ENCODE assay signal across 16 mouse cellular contexts in the genomic region with DNA sequence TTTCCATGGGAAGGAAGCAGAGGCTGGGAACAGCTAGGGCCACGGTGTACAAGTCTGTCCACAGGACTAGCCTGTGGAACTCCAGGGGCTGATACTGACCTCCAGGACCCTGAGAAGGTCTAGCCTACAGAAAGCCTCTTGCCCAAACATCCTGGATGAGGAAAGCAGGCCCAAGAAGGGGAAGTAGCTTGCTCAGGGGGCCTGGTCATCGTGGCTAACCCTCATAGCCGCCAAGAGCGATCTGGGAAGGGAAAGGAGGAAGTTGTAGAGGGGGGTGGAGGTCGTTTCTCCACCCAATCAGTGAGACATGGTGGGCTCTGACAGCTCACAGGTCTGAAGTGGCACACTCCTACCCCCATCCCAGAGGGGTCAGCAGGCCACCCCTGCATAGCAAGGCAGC. TPM values are rescaled to one million over a fixed set of nuclear protein-coding genes. Genes with fewer than 3 reads are reported as not detected.
DNase-seq lines count a peak whose midpoint lies in the region; ATAC-seq and TF ChIP-seq lines count a peak whose summit lies in the region.
"Had no signal": no experiment of that assay in that cellular context is flagged by ENCODE, and none has a peak within 500 bp of the region (broad histone marks: within the 10 kb centered on the region; RNA-seq: fewer than 3 reads in every experiment).

No protein-coding gene starts in this region.

- no peak for TF ChIP-seq POLR2A in myocyte (IDR thresholded peaks at IDR 0.05; ENCODE audit: insufficient read length, low read depth)

- H3K27ac ChIP-seq in lung, postnatal 0 days (ENCODE audit: low read length), result no peak overlapping the region
- H3K27ac ChIP-seq in liver, postnatal 0 days (ENCODE audit: low read depth), result peak overlapping the region; percentile 64
- no peak overlapping the region for H3K27ac ChIP-seq in forebrain, embryonic 15.5 days (replicated peaks)
- H3K27ac ChIP-seq: embryonic facial prominence, embryonic 13.5 days; limb, embryonic 12.5 days; midbrain, embryonic 10.5 days had no signal

- ATAC-seq in lung, postnatal 0 days, result peak; percentile 28; the same call in 1 of the 2 replicates
- peak; percentile 64 for ATAC-seq in liver, postnatal 0 days
- no peak for ATAC-seq in forebrain, embryonic 15.5 days (replicated peaks)

- H3K27me3 ChIP-seq in lung, postnatal 0 days (replicated peaks; ENCODE audit: insufficient read depth, low read length), result no peaks in the 10 kb centered on the region
- no peaks in the 10 kb centered on the region for H3K27me3 ChIP-seq in liver, postnatal 0 days (ENCODE audit: insufficient read depth, low read length)
- no peaks in the 10 kb centered on the region for H3K27me3 ChIP-seq in myocyte (ENCODE audit: control insufficient read depth, insufficient read depth, insufficient read length)
- no peaks in the 10 kb centered on the region for H3K27me3 ChIP-seq in forebrain, embryonic 15.5 days
- H3K27me3 ChIP-seq: embryonic facial prominence, embryonic 13.5 days; limb, embryonic 12.5 days had no signal

- no peak for TF ChIP-seq CTCF in lung, postnatal 0 days (IDR thresholded peaks at IDR 0.05)
- no peak for TF ChIP-seq CTCF in liver, postnatal 0 days (IDR thresholded peaks at IDR 0.05; ENCODE audit: low read depth)

- no peak overlapping the region for H3ac ChIP-seq in myocyte (ENCODE audit: control insufficient read depth, insufficient read length)

- H3K4me2 ChIP-seq in lung, postnatal 0 days (replicated peaks; ENCODE audit: low read depth, low read length), result no peak overlapping the region
- H3K4me2 ChIP-seq in liver, postnatal 0 days (ENCODE audit: low read depth, low read length), result 0 out of 2 replicates have a peak overlapping the region, but pooled peaks have one; percentile 26
- H3K4me2 ChIP-seq in myocyte (ENCODE audit: low read depth), result peak overlapping the region; percentile 56
- H3K4me2 ChIP-seq in forebrain, embryonic 15.5 days (replicated peaks), result no peak overlapping the region
- H3K4me2 ChIP-seq: embryonic facial prominence, embryonic 13.5 days; limb, embryonic 12.5 days had no signal

- peak; percentile 15 for DNase-seq in adrenal gland, adult 2 months
- no peak for DNase-seq in adrenal gland, postnatal 36 days
- DNase-seq in lung, postnatal 0 days (ENCODE audit: low spot score), result no peak
- DNase-seq in lung, postnatal 10 days, result no peak
- peak; percentile 61 for DNase-seq in liver, postnatal 0 days
- no peak for DNase-seq in right cerebral cortex, postnatal 25 days
- DNase-seq: cerebellum, adult 9-10 months; gastrocnemius, postnatal 36 days; kidney, postnatal 25 days; layer of hippocampus, postnatal 36 days; thymus, adult 18-20 months had no signal

- peaks cover 4% of the 10 kb centered on the region for H3K4me1 ChIP-seq in lung, postnatal 0 days (ENCODE audit: insufficient read depth, low read depth, low read length)
- peaks cover 13% of the 10 kb centered on the region for H3K4me1 ChIP-seq in liver, postnatal 0 days (ENCODE audit: insufficient read depth)
- no peaks in the 10 kb centered on the region for H3K4me1 ChIP-seq in forebrain, embryonic 15.5 days

- WGBS in lung, postnatal 0 days, result 74% methylated on average over 5 of the region's 5 CpGs
- WGBS in liver, postnatal 0 days (ENCODE audit: insufficient replicate concordance), result 39% methylated on average over 5 of the region's 5 CpGs
- WGBS in forebrain, embryonic 15.5 days, result 87% methylated on average over 5 of the region's 5 CpGs

- H3K36me3 ChIP-seq in lung, postnatal 0 days (ENCODE audit: insufficient read depth, low read length), result no peaks in the 10 kb centered on the region
- H3K36me3 ChIP-seq in liver, postnatal 0 days (replicated peaks; ENCODE audit: insufficient read depth, low read length), result no peaks in the 10 kb centered on the region
- H3K36me3 ChIP-seq in myocyte (ENCODE audit: control insufficient read depth, insufficient read depth), result no peaks in the 10 kb centered on the region
- no peaks in the 10 kb centered on the region for H3K36me3 ChIP-seq in forebrain, embryonic 15.5 days
- H3K36me3 ChIP-seq: embryonic facial prominence, embryonic 13.5 days; limb, embryonic 12.5 days; midbrain, embryonic 10.5 days had no signal

- no peak overlapping the region for H3K4me3 ChIP-seq in lung, postnatal 0 days (ENCODE audit: low read depth, low read length)
- no peak overlapping the region for H3K4me3 ChIP-seq in liver, postnatal 0 days (ENCODE audit: low read depth, low read length)
- no peak overlapping the region for H3K4me3 ChIP-seq in myocyte
- no peak overlapping the region for H3K4me3 ChIP-seq in forebrain, embryonic 15.5 days
- H3K4me3 ChIP-seq: embryonic facial prominence, embryonic 13.5 days; limb, embryonic 12.5 days; midbrain, embryonic 10.5 days had no signal

- no peaks in the 10 kb centered on the region for H3K9me3 ChIP-seq in lung, postnatal 0 days (ENCODE audit: low read length)
- H3K9me3 ChIP-seq in liver, postnatal 0 days (ENCODE audit: low read length), result no peaks in the 10 kb centered on the region
- H3K9me3 ChIP-seq in forebrain, embryonic 15.5 days, result no peaks in the 10 kb centered on the region
- H3K9me3 ChIP-seq: embryonic facial prominence, embryonic 13.5 days; limb, embryonic 12.5 days; midbrain, embryonic 10.5 days had no signal

- H3K9ac ChIP-seq in lung, postnatal 0 days (replicated peaks; ENCODE audit: low read depth), result no peak overlapping the region
- no peak overlapping the region for H3K9ac ChIP-seq in liver, postnatal 0 days (replicated peaks)
- H3K9ac ChIP-seq in forebrain, embryonic 15.5 days (replicated peaks), result no peak overlapping the region
- H3K9ac ChIP-seq: embryonic facial prominence, embryonic 13.5 days; limb, embryonic 12.5 days had no signal

- no peaks in the 10 kb centered on the region for H3K79me2 ChIP-seq in myocyte (ENCODE audit: control insufficient read depth, insufficient read depth)

- TF ChIP-seq EP300 in lung, postnatal 0 days (IDR thresholded peaks at IDR 0.05), result no peak
- no peak for TF ChIP-seq EP300 in liver, postnatal 0 days (IDR thresholded peaks at IDR 0.05; ENCODE audit: low read depth)

TF ChIP-seq in myocyte, 11 proteins besides CTCF, POLR2A, EP300 and RAD21:
- TF ChIP-seq TCF3 (IDR thresholded peaks at IDR 0.05; ENCODE audit: insufficient read length, low read depth) (no peak), MYOG (IDR thresholded peaks at IDR 0.05; ENCODE audit: control insufficient read depth in 1 of 3, insufficient read depth in 1 of 3, insufficient read length in 2 of 3, low read depth in 2 of 3) (no peak), MAX (IDR thresholded peaks at IDR 0.05; ENCODE audit: low read depth) (no peak), USF1 (IDR thresholded peaks at IDR 0.05; ENCODE audit: low read depth) (no peak), MYOD1 (IDR thresholded peaks at IDR 0.05; ENCODE audit: control insufficient read depth in 1 of 3, insufficient read length in 2 of 3, low read depth in 2 of 3) (no peak)

RNA-seq across cellular contexts. Expression of gene Pstpip1, which starts 18.4 kb away (rescaled TPM):
- 1 to 10 TPM; 1.2 to 2.1 TPM for total RNA-seq in adrenal gland, adult 2 months (2021)
- 2.0 and 3.1 TPM in 2 replicates for polyA plus RNA-seq in adrenal gland, adult 2 months (2012; rRNA removed)
- total RNA-seq in adrenal gland, postnatal 36 days (2021), result 1 to 10 TPM in 1 of 2 experiments, under 1 TPM in 1; 0.89 to 1.0 TPM
- 2.3 and 2.8 TPM in 2 replicates for polyA plus RNA-seq in lung, postnatal 0 days (2015; fragmentation: Nextera tagmentation; extraction: Ambion mirVana)
- polyA plus RNA-seq in liver, postnatal 0 days (2015; fragmentation: Nextera tagmentation; extraction: Ambion mirVana), result 5.5 and 6.0 TPM in 2 replicates
- polyA plus RNA-seq in myocyte (2012; fragmentation: generic; extraction: Trizol), result 18.9 TPM
- polyA plus RNA-seq in forebrain, embryonic 15.5 days (2015; fragmentation: Nextera tagmentation; extraction: Ambion mirVana), result 0.33 and 0.60 TPM in 2 replicates

RNA-seq across cellular contexts. Expression of gene Tspan3, which starts 57.1 kb away (rescaled TPM):
- 100 to 1,000 TPM in 1 of 2 experiments, 10 to 100 TPM in 1; 80.4 to 133 TPM for total RNA-seq in adrenal gland, adult 2 months (2021)
- 158 and 160 TPM in 2 replicates for polyA plus RNA-seq in adrenal gland, adult 2 months (2012; rRNA removed)
- total RNA-seq in adrenal gland, postnatal 36 days (2021), result 100 to 1,000 TPM; 111 to 117 TPM
- polyA plus RNA-seq in lung, postnatal 0 days (2015; fragmentation: Nextera tagmentation; extraction: Ambion mirVana), result 177 and 190 TPM in 2 replicates
- polyA plus RNA-seq in liver, postnatal 0 days (2015; fragmentation: Nextera tagmentation; extraction: Ambion mirVana), result 23.1 and 23.4 TPM in 2 replicates
- 135 TPM for polyA plus RNA-seq in myocyte (2012; fragmentation: generic; extraction: Trizol)
- 511 and 552 TPM in 2 replicates for polyA plus RNA-seq in forebrain, embryonic 15.5 days (2015; fragmentation: Nextera tagmentation; extraction: Ambion mirVana)

Comparison
In these comparisons a context has a peak if more than half of its experiments do, and no peak if none do; other contexts are left out.
1. DNase-seq: peak in adrenal gland, adult 2 months (single experiment) and liver, postnatal 0 days (single experiment); none in adrenal gland, postnatal 36 days (0 of 2), lung, postnatal 0 days (single experiment), lung, postnatal 10 days (single experiment) and right cerebral cortex, postnatal 25 days (single experiment).
2. H3K4me2 ChIP-seq: peak in liver, postnatal 0 days (single experiment) and myocyte (single experiment); none in lung, postnatal 0 days (single experiment) and forebrain, embryonic 15.5 days (single experiment).